Mouse (Mus musculus) cerebellum, adult 9-10 months (tissue): ENCODE data around the gene Sdhb.

Experiments used
- DNase-seq: peaks from one replicate; pipeline ENCODE4 v3.0.0; 2022

Sdhb gene

DNA sequence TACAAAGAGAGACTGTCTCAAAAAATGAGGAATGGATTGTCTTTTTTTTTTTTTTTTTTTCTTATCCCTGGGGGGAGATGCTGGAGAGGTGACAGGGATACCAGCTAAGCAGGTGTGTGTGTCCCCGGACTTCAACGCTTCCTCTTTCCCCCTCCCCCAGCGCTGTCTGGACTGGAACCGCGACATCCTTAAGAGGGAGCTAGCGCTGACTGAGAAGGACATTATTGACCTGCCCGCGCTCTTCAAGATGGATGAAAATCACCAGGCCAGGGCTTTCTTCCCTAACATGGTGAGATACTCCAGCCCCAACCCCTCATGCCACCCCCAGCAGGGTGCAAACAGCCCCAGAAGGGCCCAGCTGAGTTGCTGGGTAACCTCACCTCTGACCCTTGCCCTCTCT, 12.0 kb upstream of the Sdhb start:
- DNase-seq: no peak

DNA sequence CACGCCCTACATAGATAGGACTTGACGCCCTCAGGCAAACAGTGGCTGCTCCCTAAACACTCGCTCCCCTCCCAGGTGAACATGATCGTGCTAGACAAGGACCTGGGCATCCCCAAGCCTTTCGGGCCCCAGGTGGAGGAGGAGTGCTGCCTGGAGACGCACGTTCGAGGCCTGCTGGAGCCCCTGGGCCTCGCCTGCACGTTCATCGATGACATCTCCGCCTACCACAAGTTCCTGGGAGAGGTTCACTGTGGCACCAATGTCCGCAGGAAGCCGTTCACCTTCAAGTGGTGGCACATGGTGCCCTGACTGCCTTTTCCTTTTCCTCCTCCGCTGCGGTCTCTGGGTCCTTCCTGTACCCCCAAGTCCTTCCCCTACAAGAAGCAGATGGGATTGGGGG, 11.4 kb upstream of the Sdhb start:
- no peak for DNase-seq

DNA sequence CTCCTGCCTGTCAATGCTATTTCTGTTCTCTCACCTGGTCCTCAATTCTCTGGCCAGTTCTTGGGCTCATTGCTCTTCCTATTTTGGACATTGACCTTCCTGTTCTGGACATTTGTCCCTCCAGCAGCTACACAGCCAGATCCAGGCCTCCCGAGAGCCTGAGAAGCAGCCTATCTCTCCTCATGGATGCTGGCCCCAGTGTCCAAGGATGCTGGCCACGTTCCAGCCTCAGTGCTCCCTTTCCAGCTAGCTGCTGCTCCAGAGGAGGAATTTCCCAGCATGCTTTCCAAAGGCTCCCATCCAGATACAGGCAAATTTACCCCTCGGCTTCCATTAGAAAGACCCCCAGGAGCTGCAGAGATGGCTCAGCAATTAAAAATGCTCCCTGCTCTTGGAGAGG, 10.4 kb upstream of the Sdhb start:
- no peak for DNase-seq

DNA sequence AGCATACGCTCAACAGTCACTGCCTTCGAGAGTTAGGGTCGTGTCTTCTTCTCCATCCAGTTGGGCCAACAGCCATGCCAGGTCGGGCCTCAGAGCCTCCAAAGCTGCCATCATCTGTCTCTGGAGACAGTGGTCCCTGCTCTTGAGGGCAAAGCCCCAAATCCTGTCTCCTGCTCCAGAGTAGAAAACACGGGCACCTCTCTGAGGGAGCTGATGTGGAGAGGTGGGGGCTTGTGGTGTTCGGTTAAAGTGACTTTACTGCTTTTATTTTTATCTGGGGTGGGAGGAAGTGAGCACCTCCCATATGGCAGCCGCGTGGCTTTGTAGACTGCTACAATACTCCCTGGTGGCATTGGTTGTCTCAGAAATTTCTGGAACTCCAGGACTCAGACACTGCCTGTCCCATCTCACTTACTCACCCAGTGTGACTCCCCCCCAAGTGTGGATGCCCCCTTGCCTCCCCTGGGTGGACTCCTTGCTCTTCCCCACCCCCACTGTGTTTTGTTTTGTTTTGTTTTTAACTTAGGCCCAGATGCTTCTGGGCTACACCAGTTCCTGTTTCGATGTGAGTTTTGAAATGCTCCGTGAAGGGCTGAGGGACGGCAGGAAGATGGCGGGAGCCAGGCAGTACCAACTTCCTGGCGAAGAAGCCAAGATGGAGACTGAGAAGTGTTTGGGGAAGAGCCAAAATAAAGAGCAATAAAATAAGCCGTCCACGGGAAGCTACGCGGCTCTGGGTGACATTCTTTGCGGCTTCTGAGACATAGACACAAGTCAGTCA, 9.0 kb upstream of the Sdhb start:
- no peak for DNase-seq

DNA sequence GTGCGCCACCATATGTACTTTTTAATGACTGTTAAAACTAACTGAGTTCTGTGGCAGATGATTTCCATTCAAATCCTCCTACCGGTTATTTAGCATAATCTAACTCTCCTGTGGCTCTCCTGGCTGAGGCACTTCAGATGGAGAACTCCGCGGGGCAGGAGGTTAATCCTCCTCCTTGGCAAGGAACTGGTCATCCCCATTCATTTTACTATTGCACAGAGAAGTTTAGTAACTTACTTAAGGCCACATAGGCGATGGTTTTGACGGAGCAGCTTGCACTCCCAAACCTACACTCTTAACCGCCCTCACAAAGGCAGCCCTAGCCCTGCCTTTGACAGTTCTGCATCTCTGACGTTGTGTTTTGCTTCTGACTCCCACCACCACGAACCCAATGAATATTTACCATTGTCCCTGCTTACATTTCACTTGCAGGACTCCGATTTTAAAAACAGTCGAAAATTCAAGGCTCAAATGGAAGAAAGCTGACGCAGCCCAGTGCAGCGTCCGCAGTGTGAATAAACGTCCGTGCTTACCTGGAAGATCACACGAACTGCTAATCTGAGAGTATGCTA, 3.8 kb upstream of the Sdhb start:
- peak; percentile 29 for DNase-seq

DNA sequence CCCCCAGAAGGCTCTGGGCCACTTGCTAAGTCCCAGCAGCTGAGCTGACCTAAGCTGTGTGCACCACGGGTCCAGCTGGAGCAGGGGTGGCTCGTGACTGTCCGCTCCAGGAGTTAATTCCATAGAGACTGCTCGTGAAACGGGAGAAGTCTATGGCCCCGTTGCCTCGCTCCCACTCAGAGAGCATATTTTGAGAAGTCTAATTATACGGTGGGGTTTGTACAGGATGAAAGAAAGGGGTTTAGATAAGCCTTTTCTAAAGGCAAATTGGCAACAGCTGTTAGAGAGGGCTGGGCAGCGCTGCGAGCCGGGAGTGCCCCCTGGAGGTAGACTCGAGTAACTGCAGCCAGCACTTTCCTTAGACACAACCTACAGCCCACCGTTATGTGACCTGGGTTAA, 3.3 kb upstream of the Sdhb start:
- peak; percentile 83 for DNase-seq

DNA sequence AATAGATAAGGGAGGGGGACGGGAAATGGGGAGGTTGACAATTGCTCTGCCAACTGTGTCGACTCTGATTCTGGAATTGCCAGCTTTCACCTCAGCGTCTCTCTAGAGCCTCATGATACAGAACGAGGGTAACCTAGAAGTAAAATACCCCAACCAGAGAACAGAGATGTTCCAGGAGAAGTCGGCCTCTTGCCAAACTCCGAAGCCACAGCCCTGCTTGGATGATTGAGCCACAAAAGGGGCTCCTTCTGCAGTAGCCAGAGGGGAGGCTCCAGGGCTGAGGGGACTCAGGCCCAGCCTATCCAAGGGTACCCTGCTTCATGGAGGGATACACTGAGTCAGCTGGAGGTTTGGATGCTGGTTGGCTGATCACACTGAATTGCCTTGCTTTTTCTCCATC, 2.7 kb upstream of the Sdhb start:
- no peak for DNase-seq

DNA sequence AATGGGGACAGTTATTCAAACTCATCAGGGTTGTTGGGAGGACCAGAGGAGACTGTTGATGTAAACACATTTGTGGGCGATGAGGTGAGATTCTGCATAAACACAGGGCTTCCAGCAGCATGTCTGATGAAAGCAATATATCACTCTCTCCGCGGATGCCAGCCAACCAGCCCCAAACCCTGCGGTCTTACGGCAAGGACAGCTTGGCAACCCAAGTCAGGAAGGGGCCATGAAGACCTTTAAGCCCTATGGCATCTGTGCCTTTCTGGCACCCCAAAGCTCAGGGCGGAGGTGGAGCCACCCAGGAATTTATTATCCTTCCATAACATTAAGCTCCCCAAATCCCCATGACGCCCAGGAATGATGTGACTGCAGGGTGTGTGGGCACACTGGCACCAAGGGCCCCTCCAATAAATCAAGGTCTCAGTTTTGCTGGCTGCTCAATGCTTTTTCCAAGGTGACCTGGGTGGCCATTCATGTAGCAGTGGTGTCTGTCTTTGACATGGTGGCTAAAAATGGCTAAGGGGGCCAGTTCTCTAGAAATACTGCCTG, 1.8 kb upstream of the Sdhb start:
- DNase-seq: no peak

DNA sequence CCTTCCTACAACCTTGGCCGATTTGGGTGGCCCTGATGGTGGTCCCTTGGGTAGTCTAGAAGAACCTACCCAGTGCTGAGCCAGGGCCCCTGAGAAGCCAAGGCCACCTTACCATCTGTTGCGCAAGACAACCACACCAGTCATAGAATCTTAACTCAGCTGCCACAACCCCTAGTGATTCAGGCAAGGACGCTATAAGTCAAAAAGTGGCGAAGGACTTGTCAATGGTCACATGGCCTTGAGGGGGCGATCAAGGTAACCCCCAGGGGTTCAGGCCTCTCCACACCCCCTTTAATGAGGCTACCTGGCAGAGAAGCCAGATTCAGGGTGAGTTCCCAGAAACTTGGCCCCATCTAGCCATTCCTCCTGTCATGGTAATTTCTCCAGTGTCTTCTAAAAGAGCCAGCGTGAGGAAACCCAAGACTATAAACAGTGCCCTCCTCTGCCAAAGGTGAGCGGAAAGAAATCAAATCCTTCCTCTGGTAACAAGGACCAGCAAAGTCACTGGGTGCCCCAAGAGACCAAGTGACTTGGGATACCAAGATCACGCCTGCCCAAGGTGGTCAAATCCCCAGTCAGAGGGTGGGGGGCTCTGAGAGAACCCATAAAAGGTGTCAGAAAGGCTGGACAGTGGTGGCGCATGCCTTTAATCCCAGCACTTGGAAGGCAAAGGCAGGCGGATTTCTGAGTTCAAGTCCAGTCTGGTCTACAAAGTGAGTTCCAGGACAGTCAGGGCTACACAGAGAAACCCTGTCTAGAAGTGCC, 1.1 kb upstream of the Sdhb start:
- DNase-seq: peak; percentile 63

DNA sequence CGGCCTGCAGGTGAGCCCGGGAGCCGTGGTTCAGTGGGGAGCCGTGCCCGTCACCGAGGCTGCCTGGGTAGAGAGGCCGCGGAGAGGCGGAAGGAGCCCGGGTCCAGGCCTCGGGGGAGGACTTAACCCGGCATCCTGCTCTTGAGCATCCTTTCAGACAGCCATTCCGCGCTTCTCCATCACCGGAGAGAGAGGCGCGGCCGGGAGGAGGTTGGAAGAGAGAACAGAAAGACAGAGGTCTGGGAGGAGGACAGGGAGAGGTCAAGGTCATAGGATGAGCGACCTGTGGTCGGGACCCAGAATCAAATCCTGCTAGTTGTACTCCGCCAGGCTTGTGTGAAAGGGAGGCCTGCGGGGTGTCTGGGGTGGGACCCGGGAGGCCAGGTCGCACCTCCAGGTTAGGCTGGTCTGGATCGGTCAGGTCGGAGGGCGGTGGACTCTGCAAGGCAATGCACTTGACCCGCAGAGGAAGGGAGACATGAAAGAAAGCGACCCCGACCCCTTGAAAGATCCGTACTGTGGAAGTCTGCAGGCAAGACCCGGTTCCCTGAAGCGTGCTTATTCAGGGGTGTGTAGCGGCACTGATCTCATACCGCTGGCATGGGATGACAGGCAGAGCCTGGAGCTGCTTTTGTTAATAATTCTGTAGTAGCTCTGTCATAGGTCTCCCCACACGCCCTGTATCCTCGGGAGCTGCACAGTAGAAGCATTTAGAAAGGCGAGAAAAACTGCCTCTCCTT, 634 bp downstream of the Sdhb start:
- DNase-seq: no peak

DNA sequence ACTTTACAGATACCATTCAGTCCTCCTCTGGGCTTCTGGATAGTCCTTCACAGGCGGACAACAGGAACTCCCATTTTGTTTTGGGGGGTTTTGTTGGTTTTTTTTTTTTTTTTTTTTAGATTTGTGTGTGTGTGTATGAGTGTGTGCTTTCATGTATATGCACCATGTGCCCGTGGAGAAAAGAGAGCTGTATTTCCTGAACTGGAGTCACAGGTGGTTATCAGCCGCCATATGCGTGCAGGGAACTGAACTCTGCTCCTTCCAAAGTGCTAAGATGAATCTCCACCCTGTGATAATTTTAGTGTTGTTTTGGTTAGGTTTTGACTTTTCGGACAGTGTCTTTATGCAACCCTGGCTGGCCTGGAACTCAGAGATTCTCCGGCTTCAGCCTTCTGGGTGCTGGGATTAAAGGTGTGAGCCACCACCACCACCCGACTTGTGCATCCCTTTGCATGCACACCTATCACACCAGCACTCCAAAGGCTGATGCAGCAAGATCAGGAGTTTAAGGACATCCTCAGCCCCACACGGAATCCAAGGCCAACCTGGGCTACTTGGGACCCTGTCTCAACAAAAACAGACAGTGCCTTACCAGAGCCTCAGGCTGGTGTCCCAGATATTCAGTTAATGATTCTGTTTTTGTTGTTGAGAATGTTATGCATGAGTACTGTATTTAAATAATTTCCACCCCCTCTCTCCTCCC, 1.4 kb downstream of the Sdhb start:
- DNase-seq: no peak

DNA sequence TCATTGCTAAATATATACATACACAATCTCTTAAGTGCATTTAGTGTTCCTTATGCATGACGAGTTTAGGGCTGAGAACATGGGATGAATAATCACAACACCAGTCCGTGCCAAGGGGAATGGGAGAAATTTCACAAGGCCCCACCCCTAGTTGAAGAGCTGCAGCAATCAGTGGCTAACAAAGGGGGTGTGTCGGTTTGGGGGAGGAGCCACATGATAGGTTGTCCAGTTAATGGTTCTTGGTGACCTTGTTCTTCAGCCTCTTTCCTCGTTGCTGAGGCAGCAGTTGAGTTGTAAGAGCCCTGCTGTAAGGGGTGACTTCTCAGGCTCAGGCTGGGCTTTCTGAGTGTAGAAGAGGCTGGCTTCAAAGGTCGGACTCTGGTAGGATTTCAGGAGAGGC, 1.9 kb downstream of the Sdhb start:
- DNase-seq: peak; percentile 48

DNA sequence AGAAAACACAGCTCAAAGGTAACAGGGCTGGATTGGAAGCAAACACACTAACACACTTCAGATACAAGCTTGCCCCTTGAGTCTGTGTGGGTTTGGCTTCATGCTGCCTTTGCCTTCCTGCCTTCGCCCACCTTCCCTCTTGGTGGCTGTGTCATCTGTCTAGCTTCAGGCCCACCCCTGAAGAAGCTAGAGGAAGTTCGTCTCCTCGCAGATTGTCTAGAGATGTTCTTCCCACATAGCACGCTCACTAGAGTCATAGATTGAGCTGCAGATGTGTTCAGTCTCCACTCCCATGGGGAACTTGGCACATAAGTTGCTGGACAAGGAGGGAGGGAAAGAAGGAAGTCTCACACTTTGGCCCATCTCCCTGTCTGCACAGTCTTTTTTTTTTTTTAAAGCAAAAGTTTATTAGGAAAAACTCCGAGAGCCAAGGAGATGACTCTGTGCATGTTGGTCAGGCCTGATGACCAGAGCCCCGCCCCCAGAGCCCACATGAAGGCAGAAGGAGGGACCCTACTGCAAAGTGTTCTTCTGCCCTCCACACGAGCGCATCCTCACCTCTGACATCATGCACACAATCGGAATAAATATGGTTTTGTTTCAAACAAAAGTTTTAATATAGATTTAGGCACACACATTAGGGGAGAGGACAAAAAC, 3.1 kb downstream of the Sdhb start:
- peak; percentile 41 for DNase-seq

DNA sequence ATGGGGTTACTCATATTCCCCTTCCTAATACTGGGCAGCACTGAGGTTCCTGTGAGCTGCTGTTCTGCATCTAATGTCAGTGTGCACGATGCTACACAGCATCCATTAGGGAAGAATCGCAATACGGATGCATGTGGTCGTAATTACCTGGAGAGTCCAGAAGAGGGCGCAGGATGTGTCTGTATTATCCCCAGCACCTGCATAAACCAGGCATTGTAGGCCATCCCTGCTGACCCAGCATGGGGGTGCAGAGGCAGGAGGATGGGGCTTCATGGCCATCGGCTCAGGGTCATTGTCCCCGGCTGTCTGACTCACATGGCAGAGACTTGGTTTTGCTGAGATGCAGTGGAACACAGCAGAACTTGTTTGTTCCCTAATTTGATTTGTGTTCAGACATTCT, 3.6 kb downstream of the Sdhb start:
- peak; percentile 89 for DNase-seq

DNA sequence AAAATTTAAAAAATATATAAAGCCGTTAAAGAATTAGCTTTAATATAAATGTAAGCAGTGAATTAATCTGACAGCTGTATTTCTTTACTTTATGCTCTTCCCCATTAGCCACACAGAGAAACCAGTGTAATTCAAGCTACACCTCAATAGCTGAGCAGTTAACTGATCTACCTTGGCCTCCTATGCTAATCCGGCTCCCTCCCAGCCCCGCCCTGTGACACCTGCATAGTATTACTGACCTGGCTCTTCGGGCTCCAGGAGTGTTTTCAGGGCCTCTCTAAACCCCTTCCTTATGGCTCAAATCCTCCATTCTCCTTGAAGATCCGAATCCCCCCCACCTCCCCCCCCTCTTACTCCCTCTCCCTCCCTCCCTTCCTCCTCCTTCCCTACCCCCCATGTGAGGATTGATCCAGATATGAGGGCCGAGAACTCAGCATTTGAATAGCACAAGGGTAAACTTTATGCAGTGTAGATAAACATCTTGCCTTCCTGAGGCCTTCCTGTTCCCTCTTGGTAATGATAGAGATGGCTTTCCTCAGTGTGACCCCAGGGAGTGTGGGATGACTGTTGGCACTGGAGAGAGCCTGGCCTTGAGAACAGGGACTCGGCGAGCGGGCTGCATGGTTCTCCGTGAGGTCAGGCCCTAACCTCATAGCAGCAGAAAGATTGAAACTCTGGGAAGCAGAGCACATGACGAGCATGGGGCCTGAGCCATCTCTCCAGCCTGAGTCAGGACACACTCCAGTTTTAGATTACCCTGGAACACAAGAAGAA, 6.6 kb downstream of the Sdhb start:
- DNase-seq: no peak

DNA sequence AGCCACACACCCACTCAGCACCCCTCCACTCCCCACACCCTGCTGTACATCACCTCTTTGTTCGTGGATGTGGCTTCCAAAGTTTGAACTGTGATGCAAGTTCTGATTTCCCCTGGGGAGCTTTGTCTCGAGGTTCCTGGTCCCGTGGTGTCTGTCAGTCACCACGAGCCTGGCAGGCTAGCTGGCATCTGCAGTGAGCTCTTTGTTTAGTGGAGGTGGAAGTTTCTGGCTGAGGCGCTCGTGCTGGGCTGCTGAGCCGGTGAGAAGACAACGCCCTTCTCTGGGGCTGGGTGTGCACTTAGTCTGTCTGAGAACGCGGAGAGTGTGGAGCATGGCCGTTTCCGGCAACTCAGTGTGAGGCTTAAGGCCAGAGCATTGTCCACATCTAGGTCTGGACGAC, 10.7 kb downstream of the Sdhb start:
- DNase-seq: no peak

DNA sequence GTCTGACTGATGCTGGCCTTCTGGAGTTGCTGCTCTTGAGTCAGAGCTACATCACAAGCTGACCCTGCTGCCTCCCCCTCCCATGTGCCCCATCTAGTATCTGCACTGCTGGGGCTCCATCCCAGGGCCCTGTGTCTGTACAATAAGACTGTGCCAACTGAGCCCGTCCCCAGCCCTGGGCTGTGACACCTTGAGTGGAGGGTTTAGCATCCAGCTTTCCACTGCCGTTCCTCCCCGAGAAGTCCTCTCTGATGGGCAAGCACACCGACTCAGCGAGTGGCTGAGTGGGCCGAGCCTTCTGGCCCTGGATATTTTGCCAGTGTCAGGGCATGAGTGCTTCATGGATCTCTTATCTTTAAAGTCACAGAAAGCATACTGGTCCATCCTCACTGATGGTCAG, 13.4 kb downstream of the Sdhb start:
- DNase-seq: no peak

DNA sequence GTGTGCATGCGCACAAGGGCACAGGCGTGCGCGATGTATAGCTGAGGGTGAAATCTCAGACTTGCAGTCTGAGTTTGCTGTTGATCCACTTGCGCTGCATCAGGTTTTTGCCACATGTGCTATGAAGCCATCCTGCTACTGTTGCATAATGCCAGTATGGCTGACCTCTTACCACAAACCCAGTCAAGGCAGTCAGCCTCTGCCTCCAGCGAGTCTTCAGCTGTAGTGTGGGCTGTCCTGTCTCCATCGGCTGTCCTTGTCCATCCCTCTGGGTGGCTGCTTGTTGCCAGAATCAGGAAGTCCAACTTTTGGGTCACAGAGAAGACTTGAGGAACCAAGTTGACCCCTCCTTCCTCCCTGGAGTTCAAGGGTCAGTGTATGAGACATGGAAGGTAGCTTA, 14.4 kb downstream of the Sdhb start:
- no peak for DNase-seq

DNA sequence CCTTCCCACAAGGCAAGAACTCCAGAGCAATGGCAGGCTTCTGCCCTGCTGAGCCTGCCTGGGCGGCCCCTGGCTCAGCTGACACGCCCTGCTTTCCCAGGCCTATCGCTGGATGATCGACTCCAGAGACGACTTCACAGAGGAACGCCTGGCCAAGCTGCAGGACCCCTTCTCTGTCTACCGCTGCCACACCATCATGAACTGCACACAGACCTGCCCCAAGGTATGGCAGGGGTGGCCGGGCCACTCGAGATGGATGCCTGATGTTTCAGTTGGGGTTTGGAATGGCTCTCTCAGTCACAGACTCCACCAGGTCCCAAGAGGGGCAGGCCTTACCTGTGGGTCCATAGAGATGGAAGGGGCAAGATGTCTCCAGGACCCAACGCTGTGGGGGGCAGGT, 16.3 kb downstream of the Sdhb start:
- DNase-seq: no peak

DNA sequence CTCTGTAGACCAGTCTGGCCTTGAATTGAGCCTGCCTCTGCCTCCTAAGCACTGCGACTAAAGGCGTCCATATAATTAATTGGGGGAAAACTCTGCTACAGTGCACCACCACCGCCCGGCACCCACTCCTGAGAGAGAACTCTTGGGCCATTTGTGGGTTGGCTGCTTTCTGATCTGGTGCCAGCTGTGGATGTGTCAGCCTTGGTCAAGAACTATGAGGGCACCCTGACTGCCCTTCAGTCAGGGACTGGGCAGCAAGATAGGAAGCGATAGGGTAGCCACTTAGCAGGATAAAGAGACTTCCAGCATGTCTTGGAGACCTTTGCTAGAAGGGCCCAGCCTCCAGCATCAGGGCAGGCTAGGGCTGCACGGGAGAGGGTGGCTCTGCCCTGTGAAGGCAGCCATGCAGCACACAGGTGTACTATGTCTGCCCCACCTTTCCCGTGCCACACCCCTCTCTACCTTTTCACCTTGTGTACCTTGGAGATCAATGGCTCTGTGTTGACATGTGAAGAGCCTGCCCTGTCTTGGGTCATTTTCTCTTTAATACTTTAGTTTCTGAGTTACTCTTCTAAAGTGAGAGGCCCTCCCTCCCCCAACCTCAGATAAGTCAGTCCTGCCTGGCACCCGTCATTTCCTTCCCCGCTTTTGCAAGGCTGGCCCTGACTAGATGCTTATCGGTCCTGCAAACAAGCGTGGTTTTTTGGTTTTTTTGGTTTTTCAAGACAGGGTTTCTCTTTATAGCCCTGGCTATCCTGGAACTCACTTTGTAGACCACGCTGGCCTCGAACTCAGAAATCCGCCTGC, 17.1 kb downstream of the Sdhb start:
- no peak for DNase-seq
